Mouse (Mus musculus) liver, embryonic 13.5 days (tissue): ENCODE measurements around the gene Stim1. TPM values are rescaled to one million over a fixed set of nuclear protein-coding genes. Genes with fewer than 3 reads are reported as not detected.

Experiments
- ATAC-seq: fragments of 200-750 bp; cut with Nextera tagmentation; 2 replicates; pipeline ENCODE4 v1.8.0; 2017; ENCODE audit warnings: low read depth, mild to moderate bottlenecking, moderate number of reproducible peaks, moderate library complexity
- DNase-seq: peaks from one replicate; pipeline ENCODE4 v3.0.0; 2022
- H3K27ac ChIP-seq: fragments of 300-500 bp; sonication (generic); 2 replicates; pipeline ENCODE4 v1.5.1; 2015; ENCODE audit warnings: moderate library complexity, mild to moderate bottlenecking, inconsistent platforms
- H3K27me3 ChIP-seq: fragments of 300-500 bp; sonication (generic); 2 replicates; pipeline ENCODE4 v1.6.1; 2015; ENCODE audit warnings: mild to moderate bottlenecking, inconsistent platforms
- H3K36me3 ChIP-seq: fragments of 300-500 bp; sonication (generic); 2 replicates; pipeline ENCODE4 v1.6.1; 2015; ENCODE audit warnings: mild to moderate bottlenecking, inconsistent platforms
- H3K4me1 ChIP-seq: fragments of 300-500 bp; sonication (generic); replicated peaks from 2 replicates; pipeline ENCODE4 v1.6.1; 2015; ENCODE audit warnings: inconsistent platforms
- H3K4me2 ChIP-seq: fragments of 300-500 bp; sonication (generic); 2 replicates; pipeline ENCODE4 v1.6.1; 2015; ENCODE audit warnings: inconsistent platforms, mild to moderate bottlenecking, moderate library complexity
- H3K4me3 ChIP-seq: fragments of 300-500 bp; sonication (generic); replicated peaks from 2 replicates; pipeline ENCODE4 v1.5.1; 2015; ENCODE audit warnings: mild to moderate bottlenecking, inconsistent platforms
- H3K9ac ChIP-seq: fragments of 300-500 bp; sonication (generic); 2 replicates; pipeline ENCODE4 v1.6.1; 2015; ENCODE audit warnings: mild to moderate bottlenecking, inconsistent platforms
- H3K9me3 ChIP-seq: fragments of 300-500 bp; sonication (generic); replicated peaks from 2 replicates; pipeline ENCODE4 v1.6.1; 2016; ENCODE audit warnings: inconsistent platforms
- WGBS: fragments of 180-500 bp; shearing (Covaris S2); methylation state at CpG from one replicate; pipeline ENCODE4 v1.1.7; 2015; ENCODE audit not compliant: insufficient replicate concordance; 5-methylcytosine and 5-hydroxymethylcytosine counted together
- polyA plus RNA-seq: library from polyadenylated mRNA; unstranded; fragments of >200 nt; fragmentation: Nextera tagmentation; extraction: Ambion mirVana; gene quantifications from 2 replicates; pipeline ENCODE4 v1.2.1, GENCODE M21; 2015

The Stim1 gene
- polyA plus RNA-seq, 1 experiment from 2014 or later = 13.3 TPM

DNA sequence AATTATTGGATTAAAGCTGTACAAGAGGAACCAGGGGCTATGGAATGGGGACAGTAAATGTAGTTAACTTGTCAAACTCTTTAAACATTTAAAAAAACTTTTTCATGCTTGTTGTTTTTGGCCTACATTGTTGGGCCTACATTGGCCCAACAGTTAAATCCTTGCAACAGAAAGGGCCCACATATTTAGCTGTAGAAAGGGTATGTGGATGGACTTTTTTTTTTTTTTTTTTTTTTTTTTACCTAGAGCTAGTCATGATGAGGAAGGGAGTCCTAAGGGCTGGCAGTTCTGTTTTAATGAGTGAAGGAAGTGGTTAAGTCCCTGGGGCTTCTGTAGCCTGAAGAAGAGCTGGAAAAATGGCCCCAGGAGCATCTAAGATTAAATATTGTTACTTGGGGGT lies 42.7 kb downstream of the Stim1 start:
- H3K9ac ChIP-seq = no peak overlapping the region
- no peak for ATAC-seq
- no peak overlapping the region for H3K4me2 ChIP-seq
- peaks cover 26% of the 10 kb centered on the region for H3K4me1 ChIP-seq
- H3K27ac ChIP-seq = no peak overlapping the region
- no peaks in the 10 kb centered on the region for H3K36me3 ChIP-seq
- H3K4me3 ChIP-seq = no peak overlapping the region
- DNase-seq = no peak
- no peaks in the 10 kb centered on the region for H3K9me3 ChIP-seq
- H3K27me3 ChIP-seq = no peaks in the 10 kb centered on the region

GRCm38 (mm10) chr7:102310821-102311220 lies 43.2 kb downstream of the Stim1 start:
- H3K9ac ChIP-seq = no peak overlapping the region
- peaks cover 32% of the 10 kb centered on the region for H3K4me1 ChIP-seq
- H3K9me3 ChIP-seq = no peaks in the 10 kb centered on the region
- H3K27me3 ChIP-seq = no peaks in the 10 kb centered on the region
- ATAC-seq (no peak), DNase-seq (no peak)
- no peak overlapping the region for H3K4me3 ChIP-seq
- WGBS = 82% methylated on average over 5 of the region's 5 CpGs
- no peaks in the 10 kb centered on the region for H3K36me3 ChIP-seq
- no peak overlapping the region for H3K27ac ChIP-seq
- no peak overlapping the region for H3K4me2 ChIP-seq

GRCm38 (mm10) chr7:102312840-102313534 lies 45.4 kb downstream of the Stim1 start:
- no peak for ATAC-seq
- DNase-seq = no peak
- Histone ChIP-seq H3K27me3 (no peaks in the 10 kb centered on the region), H3K9ac (no peak overlapping the region), H3K4me1 (peaks cover 45% of the 10 kb centered on the region), H3K4me2 (no peak overlapping the region), H3K4me3 (no peak overlapping the region), H3K36me3 (no peaks in the 10 kb centered on the region), H3K27ac (no peak overlapping the region), H3K9me3 (no peaks in the 10 kb centered on the region)
- 33% methylated on average over 4 of the region's 4 CpGs for WGBS

DNA sequence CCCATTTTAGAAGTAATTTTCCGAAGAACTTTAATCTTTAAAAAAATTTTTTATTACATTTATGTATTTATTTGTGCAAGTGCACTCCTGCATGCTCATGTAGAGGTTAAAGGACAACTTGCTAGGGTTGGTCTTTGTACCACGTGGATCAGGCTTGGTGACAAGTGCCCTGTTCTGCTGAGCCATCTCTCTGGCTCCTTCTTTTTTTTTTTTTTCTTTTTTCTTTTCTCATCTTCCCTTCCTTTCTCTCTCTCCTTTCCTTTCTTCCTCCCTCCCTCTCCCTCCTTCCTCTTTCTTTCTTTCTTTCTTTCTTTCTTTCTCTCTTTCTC lies 45.9 kb downstream of the Stim1 start:
- DNase-seq (no peak), ATAC-seq (no peak)
- WGBS = 36% methylated on average over 2 of the region's 2 CpGs
- no peak overlapping the region for H3K4me2 ChIP-seq
- H3K36me3 ChIP-seq = no peaks in the 10 kb centered on the region
- no peak overlapping the region for H3K9ac ChIP-seq
- no peak overlapping the region for H3K4me3 ChIP-seq
- no peaks in the 10 kb centered on the region for H3K27me3 ChIP-seq
- no peak overlapping the region for H3K27ac ChIP-seq
- peaks cover 45% of the 10 kb centered on the region for H3K4me1 ChIP-seq
- H3K9me3 ChIP-seq = no peaks in the 10 kb centered on the region

DNA sequence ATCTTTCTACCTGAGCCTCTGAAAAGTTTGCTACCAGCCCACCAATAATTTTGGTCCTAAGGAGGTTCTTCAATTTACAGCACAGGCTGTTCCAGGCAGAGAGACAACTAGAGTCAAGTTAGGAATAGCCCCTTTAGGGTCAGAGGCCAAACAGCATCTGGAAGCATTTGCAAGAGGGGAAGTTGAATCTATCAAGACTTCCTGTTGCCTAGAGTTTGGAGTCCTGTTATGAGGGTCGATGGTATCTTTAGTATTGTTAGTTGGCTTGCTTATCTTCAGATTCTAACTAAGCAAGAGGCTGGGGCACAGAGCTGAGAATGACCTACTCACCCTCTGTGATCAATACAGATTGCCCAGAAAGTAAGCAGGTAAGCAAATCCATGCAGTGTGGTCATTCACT lies 46.5 kb downstream of the Stim1 start:
- WGBS = 5% methylated on average over 1 of the region's 1 CpGs
- Histone ChIP-seq H3K27ac (peak overlapping the region; percentile 30; the same call in 1 of the 2 replicates), H3K9me3 (no peaks in the 10 kb centered on the region), H3K36me3 (no peaks in the 10 kb centered on the region), H3K4me2 (no peak overlapping the region), H3K9ac (no peak overlapping the region), H3K4me1 (peaks cover 45% of the 10 kb centered on the region), H3K4me3 (no peak overlapping the region), H3K27me3 (no peaks in the 10 kb centered on the region)
- DNase-seq (no peak), ATAC-seq (no peak)

DNA sequence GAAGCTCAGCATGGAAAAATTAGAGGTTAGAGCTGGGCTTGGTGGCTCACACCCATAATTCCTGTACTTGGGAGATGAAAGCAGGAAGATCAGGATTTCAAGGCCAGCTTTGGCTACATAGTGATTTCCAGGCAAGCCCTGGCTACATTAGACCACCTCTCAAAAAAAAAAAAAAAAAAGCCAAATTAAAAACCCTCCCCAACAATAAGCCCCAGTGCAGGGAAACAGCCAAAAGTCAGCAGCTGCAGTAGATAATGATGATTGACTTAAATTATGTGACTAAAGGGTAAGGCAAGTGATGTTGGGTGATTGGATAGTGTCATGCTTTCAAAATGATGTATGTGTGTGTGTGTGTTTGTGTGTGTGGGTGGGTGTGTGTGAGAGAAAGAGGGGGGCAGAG lies 47.3 kb downstream of the Stim1 start:
- H3K9me3 ChIP-seq = no peaks in the 10 kb centered on the region
- H3K4me3 ChIP-seq = no peak overlapping the region
- H3K4me1 ChIP-seq = peaks cover 45% of the 10 kb centered on the region
- peak overlapping the region; percentile 33; the same call in 1 of the 2 replicates for H3K4me2 ChIP-seq
- H3K9ac ChIP-seq = peak overlapping the region; percentile 5; the same call in 1 of the 2 replicates
- H3K36me3 ChIP-seq = no peaks in the 10 kb centered on the region
- H3K27me3 ChIP-seq = no peaks in the 10 kb centered on the region
- peak overlapping the region; percentile 43; the same call in 1 of the 2 replicates for H3K27ac ChIP-seq
- no peak for ATAC-seq
- no peak for DNase-seq

- WGBS = 11% methylated on average over 7 of the region's 7 CpGs
- H3K36me3 ChIP-seq = no peaks in the 10 kb centered on the region
Measured at GRCm38 (mm10) chr7:102315435-102315834, 47.8 kb downstream of the Stim1 start.

GRCm38 (mm10) chr7:102317583-102318168 lies 50.1 kb downstream of the Stim1 start:
- H3K4me3 ChIP-seq = no peak overlapping the region
- WGBS = 65% methylated on average over 3 of the region's 3 CpGs
- H3K9me3 ChIP-seq = no peaks in the 10 kb centered on the region
- no peak overlapping the region for H3K27ac ChIP-seq
- ATAC-seq (no peak), DNase-seq (no peak)
- peaks cover 39% of the 10 kb centered on the region for H3K4me1 ChIP-seq
- H3K27me3 ChIP-seq = no peaks in the 10 kb centered on the region
- no peak overlapping the region for H3K9ac ChIP-seq
- H3K4me2 ChIP-seq = no peak overlapping the region
- no peaks in the 10 kb centered on the region for H3K36me3 ChIP-seq

More at GRCm38 (mm10) chr7:102315435-102315834, 47.8 kb downstream of the Stim1 start:
- ATAC-seq (peak; percentile 87), DNase-seq (peak; percentile 34)
- no peaks in the 10 kb centered on the region for H3K9me3 ChIP-seq
- no peaks in the 10 kb centered on the region for H3K27me3 ChIP-seq
- peak overlapping the region; percentile 33 for H3K4me2 ChIP-seq
- no peak overlapping the region for H3K4me3 ChIP-seq
- 0 out of 2 replicates have a peak overlapping the region, but pooled peaks have one; percentile 5 for H3K9ac ChIP-seq
- H3K27ac ChIP-seq = peak overlapping the region; percentile 43; the same call in 1 of the 2 replicates
- peaks cover 45% of the 10 kb centered on the region for H3K4me1 ChIP-seq

GRCm38 (mm10) chr7:102322137-102322536 lies 54.5 kb downstream of the Stim1 start:
- no peak for DNase-seq
- ATAC-seq = no peak
- Histone ChIP-seq H3K27me3 (no peaks in the 10 kb centered on the region), H3K4me3 (no peak overlapping the region), H3K9me3 (no peaks in the 10 kb centered on the region), H3K9ac (no peak overlapping the region), H3K4me2 (no peak overlapping the region), H3K4me1 (peaks cover under 1% of the 10 kb centered on the region; the same call in 1 of the 2 replicates), H3K36me3 (no peaks in the 10 kb centered on the region), H3K27ac (no peak overlapping the region)
- WGBS = 70% methylated on average over 5 of the region's 5 CpGs

- Histone ChIP-seq H3K36me3 (no peaks in the 10 kb centered on the region), H3K9ac (no peak overlapping the region), H3K27ac (no peak overlapping the region), H3K4me3 (no peak overlapping the region), H3K9me3 (no peaks in the 10 kb centered on the region), H3K4me2 (no peak overlapping the region), H3K27me3 (no peaks in the 10 kb centered on the region), H3K4me1 (peaks cover 5% of the 10 kb centered on the region)
- DNase-seq (no peak), ATAC-seq (no peak)
Measured at GRCm38 (mm10) chr7:102326323-102326722, 58.7 kb downstream of the Stim1 start.

- no peaks in the 10 kb centered on the region for H3K27me3 ChIP-seq
- H3K9ac ChIP-seq = no peak overlapping the region
- H3K4me1 ChIP-seq = peaks cover 13% of the 10 kb centered on the region
- DNase-seq (no peak), ATAC-seq (peak; percentile 18; the same call in 1 of the 2 replicates)
- no peaks in the 10 kb centered on the region for H3K9me3 ChIP-seq
- no peak overlapping the region for H3K4me3 ChIP-seq
- WGBS = 67% methylated on average over 5 of the region's 5 CpGs
- no peak overlapping the region for H3K4me2 ChIP-seq
- no peak overlapping the region for H3K27ac ChIP-seq
- no peaks in the 10 kb centered on the region for H3K36me3 ChIP-seq
Measured at GRCm38 (mm10) chr7:102330270-102330669, 62.7 kb downstream of the Stim1 start.

- WGBS = 58% methylated on average over 3 of the region's 3 CpGs
- no peak overlapping the region for H3K4me2 ChIP-seq
- no peak for ATAC-seq
Measured at GRCm38 (mm10) chr7:102331476-102331875, 63.9 kb downstream of the Stim1 start.

More at GRCm38 (mm10) chr7:102331476-102331875, 63.9 kb downstream of the Stim1 start:
- Histone ChIP-seq H3K9me3 (no peaks in the 10 kb centered on the region), H3K36me3 (no peaks in the 10 kb centered on the region), H3K4me3 (no peak overlapping the region), H3K9ac (no peak overlapping the region), H3K4me1 (peaks cover 13% of the 10 kb centered on the region), H3K27ac (no peak overlapping the region), H3K27me3 (no peaks in the 10 kb centered on the region)
- DNase-seq = no peak
